Mouse (Mus musculus): ENCODE data around the gene Fblim1. TPM values are rescaled to one million over a fixed set of nuclear protein-coding genes. Genes with fewer than 3 reads are reported as not detected.

Fblim1 gene
- polyA plus RNA-seq, 1 experiment from 2014 or later, result 41.0 TPM

GRCm38 (mm10) chr4:141595138-141595537 is 10.8 kb downstream of the Fblim1 start:
- Histone ChIP-seq H3K27ac (no peak overlapping the region), H3K27me3 (peaks cover 8% of the 10 kb centered on the region; the same call in 1 of the 2 replicates), H3K4me2 (no peak overlapping the region), H3K4me3 (no peak overlapping the region), H3K4me1 (replicated peaks) (peaks cover 24% of the 10 kb centered on the region), H3K36me3 (peaks cover 28% of the 10 kb centered on the region), H3K9ac (no peak overlapping the region), H3K9me3 (no peaks in the 10 kb centered on the region)
- WGBS, result 91% methylated on average over 11 of the region's 11 CpGs
- no peak for ATAC-seq (ENCODE audit: low FRiP score)

- no peak for ATAC-seq (ENCODE audit: low FRiP score)
- Histone ChIP-seq H3K27me3 (no peaks in the 10 kb centered on the region), H3K27ac (no peak overlapping the region), H3K9ac (no peak overlapping the region), H3K4me3 (no peak overlapping the region), H3K9me3 (no peaks in the 10 kb centered on the region), H3K4me2 (no peak overlapping the region), H3K4me1 (replicated peaks) (no peaks in the 10 kb centered on the region), H3K36me3 (peaks cover 46% of the 10 kb centered on the region)
- 26% methylated on average over 3 of the region's 3 CpGs for WGBS
Measured at GRCm38 (mm10) chr4:141591547-141591946, 14.3 kb downstream of the Fblim1 start.

- 94% methylated on average over 8 of the region's 8 CpGs for WGBS
- H3K4me3 ChIP-seq, result no peak overlapping the region
- no peaks in the 10 kb centered on the region for H3K27me3 ChIP-seq
- no peaks in the 10 kb centered on the region for H3K4me1 ChIP-seq (replicated peaks)
- no peak for ATAC-seq (ENCODE audit: low FRiP score)
- peaks cover 45% of the 10 kb centered on the region for H3K36me3 ChIP-seq
- no peaks in the 10 kb centered on the region for H3K9me3 ChIP-seq
- no peak overlapping the region for H3K4me2 ChIP-seq
- H3K9ac ChIP-seq, result no peak overlapping the region
- no peak overlapping the region for H3K27ac ChIP-seq
Measured at GRCm38 (mm10) chr4:141583919-141584318, 22.0 kb downstream of the Fblim1 start.

- H3K9ac ChIP-seq, result no peak overlapping the region
- H3K4me1 ChIP-seq (replicated peaks), result no peaks in the 10 kb centered on the region
- WGBS, result 74% methylated on average over 13 of the region's 13 CpGs
- H3K27ac ChIP-seq, result no peak overlapping the region
- H3K4me3 ChIP-seq, result no peak overlapping the region
- no peaks in the 10 kb centered on the region for H3K27me3 ChIP-seq
- H3K36me3 ChIP-seq, result peaks cover 51% of the 10 kb centered on the region
- H3K4me2 ChIP-seq, result no peak overlapping the region
- ATAC-seq (ENCODE audit: low FRiP score), result no peak
- no peaks in the 10 kb centered on the region for H3K9me3 ChIP-seq
Measured at GRCm38 (mm10) chr4:141581051-141581450, 24.8 kb downstream of the Fblim1 start.

GRCm38 (mm10) chr4:141578833-141579232 is 27.1 kb downstream of the Fblim1 start:
- Histone ChIP-seq H3K4me3 (no peak overlapping the region), H3K9ac (no peak overlapping the region), H3K36me3 (peaks cover 44% of the 10 kb centered on the region), H3K27ac (no peak overlapping the region), H3K27me3 (no peaks in the 10 kb centered on the region; the same call in 1 of the 2 replicates), H3K4me2 (no peak overlapping the region), H3K9me3 (no peaks in the 10 kb centered on the region), H3K4me1 (replicated peaks) (no peaks in the 10 kb centered on the region)
- ATAC-seq (ENCODE audit: low FRiP score), result no peak
- WGBS, result 93% methylated on average over 3 of the region's 3 CpGs

- no peak overlapping the region for H3K4me3 ChIP-seq
- H3K36me3 ChIP-seq, result peaks cover 29% of the 10 kb centered on the region
- no peaks in the 10 kb centered on the region; the same call in 1 of the 2 replicates for H3K27me3 ChIP-seq
- 92% methylated on average over 7 of the region's 7 CpGs for WGBS
- no peak overlapping the region for H3K9ac ChIP-seq
- ATAC-seq (ENCODE audit: low FRiP score), result no peak
- H3K4me2 ChIP-seq, result no peak overlapping the region
- no peaks in the 10 kb centered on the region for H3K4me1 ChIP-seq (replicated peaks)
- H3K27ac ChIP-seq, result no peak overlapping the region
- H3K9me3 ChIP-seq, result no peaks in the 10 kb centered on the region
Measured at GRCm38 (mm10) chr4:141576877-141577276, 29.0 kb downstream of the Fblim1 start.

- no peaks in the 10 kb centered on the region for H3K9me3 ChIP-seq
- no peaks in the 10 kb centered on the region for H3K4me1 ChIP-seq (replicated peaks)
- no peak overlapping the region for H3K4me3 ChIP-seq
- H3K36me3 ChIP-seq, result peaks cover 28% of the 10 kb centered on the region
- no peaks in the 10 kb centered on the region; the same call in 1 of the 2 replicates for H3K27me3 ChIP-seq
- H3K27ac ChIP-seq, result no peak overlapping the region
- ATAC-seq (ENCODE audit: low FRiP score), result no peak
- H3K4me2 ChIP-seq, result no peak overlapping the region
- H3K9ac ChIP-seq, result no peak overlapping the region
- 88% methylated on average over 11 of the region's 11 CpGs for WGBS
Measured at GRCm38 (mm10) chr4:141576404-141576803, 29.5 kb downstream of the Fblim1 start.

- H3K9ac ChIP-seq, result no peak overlapping the region
- 0 out of 2 replicates have a peak, but pooled peaks have one; percentile 28 for ATAC-seq (ENCODE audit: low FRiP score)
- H3K9me3 ChIP-seq, result no peaks in the 10 kb centered on the region
- H3K36me3 ChIP-seq, result peaks cover 18% of the 10 kb centered on the region
- H3K27ac ChIP-seq, result no peak overlapping the region
- WGBS, result 43% methylated on average over 27 of the region's 27 CpGs
- H3K4me1 ChIP-seq (replicated peaks), result no peaks in the 10 kb centered on the region
- H3K27me3 ChIP-seq, result no peaks in the 10 kb centered on the region; the same call in 1 of the 2 replicates
- H3K4me3 ChIP-seq, result no peak overlapping the region
- no peak overlapping the region for H3K4me2 ChIP-seq
Measured at GRCm38 (mm10) chr4:141574789-141575702, 30.9 kb downstream of the Fblim1 start.

- H3K36me3 ChIP-seq, result peaks cover 13% of the 10 kb centered on the region
- no peak overlapping the region for H3K4me3 ChIP-seq
- WGBS, result 77% methylated on average over 6 of the region's 6 CpGs
- no peak overlapping the region for H3K9ac ChIP-seq
- H3K9me3 ChIP-seq, result no peaks in the 10 kb centered on the region
- H3K4me1 ChIP-seq (replicated peaks), result no peaks in the 10 kb centered on the region
- H3K27me3 ChIP-seq, result no peaks in the 10 kb centered on the region; the same call in 1 of the 2 replicates
- no peak for ATAC-seq (ENCODE audit: low FRiP score)
- H3K4me2 ChIP-seq, result no peak overlapping the region
- no peak overlapping the region for H3K27ac ChIP-seq
Measured at GRCm38 (mm10) chr4:141573359-141573966, 32.4 kb downstream of the Fblim1 start.

GRCm38 (mm10) chr4:141572668-141573358 is 33.1 kb downstream of the Fblim1 start:
- Histone ChIP-seq H3K9me3 (no peaks in the 10 kb centered on the region), H3K4me1 (replicated peaks) (no peaks in the 10 kb centered on the region), H3K27ac (no peak overlapping the region), H3K4me2 (no peak overlapping the region), H3K4me3 (no peak overlapping the region), H3K9ac (no peak overlapping the region), H3K27me3 (no peaks in the 10 kb centered on the region; the same call in 1 of the 2 replicates), H3K36me3 (peaks cover 13% of the 10 kb centered on the region)
- ATAC-seq (ENCODE audit: low FRiP score), result no peak; the same call in 1 of the 2 replicates
- 89% methylated on average over 7 of the region's 7 CpGs for WGBS

- H3K36me3 ChIP-seq, result peaks cover 4% of the 10 kb centered on the region
- H3K27ac ChIP-seq, result no peak overlapping the region
- no peaks in the 10 kb centered on the region for H3K4me1 ChIP-seq (replicated peaks)
- 81% methylated on average over 10 of the region's 10 CpGs for WGBS
- no peak overlapping the region for H3K9ac ChIP-seq
- ATAC-seq (ENCODE audit: low FRiP score), result no peak
- H3K27me3 ChIP-seq, result no peaks in the 10 kb centered on the region; the same call in 1 of the 2 replicates
- no peak overlapping the region for H3K4me2 ChIP-seq
- H3K9me3 ChIP-seq, result no peaks in the 10 kb centered on the region
- H3K4me3 ChIP-seq, result no peak overlapping the region
Measured at GRCm38 (mm10) chr4:141571934-141572333, 34.0 kb downstream of the Fblim1 start.

GRCm38 (mm10) chr4:141571337-141571739 is 34.6 kb downstream of the Fblim1 start:
- Histone ChIP-seq H3K4me2 (no peak overlapping the region), H3K9ac (0 out of 2 replicates have a peak overlapping the region, but pooled peaks have one; percentile 24), H3K4me3 (no peak overlapping the region), H3K9me3 (no peaks in the 10 kb centered on the region), H3K27me3 (no peaks in the 10 kb centered on the region; the same call in 1 of the 2 replicates), H3K27ac (no peak overlapping the region), H3K4me1 (replicated peaks) (no peaks in the 10 kb centered on the region), H3K36me3 (no peaks in the 10 kb centered on the region)
- whole genome bisulfite sequencing, result 83% methylated on average over 6 of the region's 6 CpGs
- ATAC-seq (ENCODE audit: low FRiP score), result no peak

Data from hindbrain, embryonic 13.5 days (tissue).